Mouse (Mus musculus) intestine, embryonic 16.5 days (tissue): ENCODE measurements at regions not wholly inside any gene's neighbourhood (a gene's known extent, or its start where the extent isn't known, plus 50 kb on each side); places are given as distances from the start of the nearest gene placed in this dataset.

Source experiments
- ATAC-seq: fragments of 200-750 bp; cut with Nextera tagmentation; 2 replicates; pipeline ENCODE4 v1.8.0; 2017; ENCODE audit warnings: moderate TSS enrichment, moderate library complexity
- H3K27ac ChIP-seq: fragments of 300-500 bp; sonication (generic); 2 replicates; pipeline ENCODE4 v1.5.1; 2014; ENCODE audit warnings: mild to moderate bottlenecking, low read length
- H3K27me3 ChIP-seq: fragments of 300-500 bp; sonication (generic); replicated peaks from 2 replicates; pipeline ENCODE4 v1.6.1; 2014; ENCODE audit warnings: low read length, control low read depth, mixed read lengths; ENCODE audit not compliant: control insufficient read depth, insufficient read depth
- H3K36me3 ChIP-seq: fragments of 300-500 bp; sonication (generic); 2 replicates; pipeline ENCODE4 v1.6.1; 2014; ENCODE audit warnings: low read length, control low read depth; ENCODE audit not compliant: control insufficient read depth, insufficient read depth
- H3K4me1 ChIP-seq: fragments of 300-500 bp; sonication (generic); 2 replicates; pipeline ENCODE4 v1.6.1; 2014; ENCODE audit warnings: low read length, control low read depth, mixed read lengths; ENCODE audit not compliant: control insufficient read depth, insufficient read depth
- H3K4me2 ChIP-seq: fragments of 300-500 bp; sonication (generic); 2 replicates; pipeline ENCODE4 v1.6.1; 2014; ENCODE audit warnings: low read depth, low read length, control low read depth
- H3K4me3 ChIP-seq: fragments of 300-500 bp; sonication (generic); 2 replicates; pipeline ENCODE4 v1.5.1; 2014; ENCODE audit warnings: mild to moderate bottlenecking, low read length
- H3K9ac ChIP-seq: fragments of 300-500 bp; sonication (generic); 2 replicates; pipeline ENCODE4 v1.6.1; 2014; ENCODE audit warnings: low read depth, low read length
- H3K9me3 ChIP-seq: fragments of 300-500 bp; sonication (generic); 2 replicates; pipeline ENCODE4 v1.6.1; 2016; ENCODE audit warnings: low read length, control low read depth; ENCODE audit not compliant: control insufficient read depth
- WGBS: fragments of 180-500 bp; shearing (Covaris S2); extraction: QIAGEN DNeasy Blood & Tissue Kit; methylation state at CpG from one replicate; pipeline ENCODE4 v1.1.7; 2014; 5-methylcytosine and 5-hydroxymethylcytosine counted together

DNA sequence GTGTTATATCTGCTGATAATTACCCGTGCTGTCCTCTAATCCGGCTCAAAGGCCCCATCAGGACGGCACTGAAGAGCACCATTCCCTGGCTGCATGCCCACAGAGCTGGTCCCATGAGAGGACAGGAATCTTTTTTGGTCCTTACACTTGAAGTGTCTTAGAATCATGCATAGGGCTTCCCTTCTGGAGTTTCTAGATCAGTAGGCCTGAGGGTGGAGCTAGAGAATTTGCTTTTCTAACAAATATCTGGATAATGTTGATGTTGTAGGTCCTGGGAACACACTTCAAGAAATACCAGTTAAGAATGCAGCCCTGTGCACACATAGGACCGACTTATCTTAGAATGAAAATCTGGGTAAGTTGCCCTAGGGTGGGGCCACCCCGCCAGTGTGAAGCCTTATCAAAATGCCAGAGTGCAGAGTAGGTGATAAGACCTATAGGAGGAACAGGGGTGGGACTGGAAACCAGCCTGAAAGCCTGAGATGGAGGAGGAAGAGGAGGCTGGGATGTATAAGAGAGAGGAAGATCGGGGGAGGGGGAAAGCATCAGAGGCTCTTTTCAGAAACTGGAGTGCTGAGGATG, 111.2 kb downstream of the Bdh1 start:
- Histone ChIP-seq H3K36me3 (no peaks in the 10 kb centered on the region), H3K4me1 (peaks cover 13% of the 10 kb centered on the region), H3K27ac (no peak overlapping the region), H3K4me3 (no peak overlapping the region), H3K9ac (no peak overlapping the region), H3K27me3 (no peaks in the 10 kb centered on the region), H3K4me2 (no peak overlapping the region), H3K9me3 (no peaks in the 10 kb centered on the region)
- WGBS = 45% methylated on average over 6 of the region's 6 CpGs
- peak; percentile 91 for ATAC-seq

DNA sequence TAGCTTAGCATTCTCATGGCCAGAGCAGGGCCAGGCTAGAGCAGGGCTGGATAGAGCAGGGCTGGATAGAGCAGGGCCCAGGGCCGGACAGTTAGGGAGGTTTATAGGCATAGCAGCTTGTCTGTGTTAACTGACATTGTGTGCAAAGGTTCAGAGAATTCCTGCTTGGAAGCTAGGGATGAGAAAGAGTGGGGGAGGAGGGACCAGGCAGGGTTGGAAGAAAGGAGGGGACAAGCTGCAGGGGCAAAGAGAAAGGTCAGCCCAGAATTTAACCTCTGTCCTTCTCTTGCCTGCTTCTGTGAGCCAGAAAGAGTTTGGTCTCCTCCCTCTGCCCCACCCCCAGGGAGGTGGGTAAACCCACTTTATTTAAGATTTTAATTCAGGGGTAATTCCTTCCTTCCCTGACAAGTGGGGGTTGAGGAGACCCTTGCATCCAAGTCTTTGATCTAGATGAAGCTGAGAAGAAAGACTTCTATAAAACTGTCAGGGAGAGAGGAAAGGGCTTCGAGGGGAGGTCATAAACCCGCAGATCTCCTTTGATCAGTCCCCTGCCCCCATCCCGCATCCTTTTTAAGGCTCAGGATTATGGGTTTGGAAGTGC, 112.9 kb downstream of the Bdh1 start:
- no peak for ATAC-seq
- Histone ChIP-seq H3K36me3 (no peaks in the 10 kb centered on the region), H3K4me2 (no peak overlapping the region), H3K4me1 (peaks cover 13% of the 10 kb centered on the region), H3K4me3 (no peak overlapping the region), H3K9me3 (no peaks in the 10 kb centered on the region), H3K27ac (no peak overlapping the region), H3K27me3 (no peaks in the 10 kb centered on the region), H3K9ac (no peak overlapping the region)
- 38% methylated on average over 4 of the region's 4 CpGs for WGBS

DNA sequence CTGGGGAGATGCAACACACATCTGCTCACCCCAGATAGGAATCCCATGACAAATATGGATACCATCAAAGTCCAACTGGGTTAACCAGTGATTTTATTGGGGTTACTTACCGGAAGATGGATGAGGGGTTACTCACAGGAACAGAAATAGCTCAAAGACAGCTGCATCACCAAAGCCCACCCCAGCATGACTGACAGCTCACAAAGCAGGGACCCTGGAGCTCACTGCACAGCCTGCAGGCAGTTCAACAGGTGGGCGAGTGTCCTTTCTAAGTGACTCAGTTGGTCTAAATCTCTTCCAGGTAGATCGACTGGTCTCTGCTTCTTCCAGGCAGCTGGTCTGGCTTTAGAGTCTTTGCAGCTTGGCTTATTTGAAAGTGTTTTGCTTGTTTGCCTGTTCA, 114.2 kb downstream of the Bdh1 start:
- no peaks in the 10 kb centered on the region for H3K27me3 ChIP-seq
- no peak overlapping the region for H3K27ac ChIP-seq
- no peaks in the 10 kb centered on the region for H3K36me3 ChIP-seq
- no peak overlapping the region for H3K4me3 ChIP-seq
- no peak for ATAC-seq
- no peak overlapping the region for H3K4me2 ChIP-seq
- 90% methylated on average over 3 of the region's 3 CpGs for WGBS
- H3K4me1 ChIP-seq = peaks cover 13% of the 10 kb centered on the region
- no peak overlapping the region for H3K9ac ChIP-seq
- H3K9me3 ChIP-seq = no peaks in the 10 kb centered on the region

DNA sequence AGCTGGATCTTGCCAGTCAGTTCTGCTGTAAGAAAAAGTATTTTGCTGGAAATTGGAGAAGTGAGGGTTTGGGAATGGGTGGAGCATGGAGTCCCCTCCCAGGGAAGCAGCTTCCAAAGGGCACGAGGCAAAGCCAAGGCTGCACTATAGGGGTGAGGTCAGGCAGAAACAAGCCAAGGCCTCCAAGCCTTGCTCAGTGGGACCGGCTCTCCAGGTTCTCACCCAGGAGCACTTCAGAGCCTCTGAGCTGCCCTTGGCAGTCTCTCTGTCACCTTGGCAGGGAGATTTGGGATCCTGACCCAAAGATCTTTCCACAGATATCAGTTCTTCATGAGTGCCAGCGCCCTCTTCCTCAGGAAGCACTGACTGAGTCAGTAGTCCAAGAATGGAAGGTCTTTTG, 116.5 kb downstream of the Bdh1 start:
- Histone ChIP-seq H3K9ac (no peak overlapping the region), H3K27me3 (no peaks in the 10 kb centered on the region), H3K4me1 (peaks cover 3% of the 10 kb centered on the region; the same call in 1 of the 2 replicates), H3K9me3 (no peaks in the 10 kb centered on the region), H3K36me3 (no peaks in the 10 kb centered on the region), H3K4me3 (no peak overlapping the region), H3K4me2 (no peak overlapping the region), H3K27ac (no peak overlapping the region)
- ATAC-seq = no peak
- WGBS = 82% methylated on average over 3 of the region's 3 CpGs

DNA sequence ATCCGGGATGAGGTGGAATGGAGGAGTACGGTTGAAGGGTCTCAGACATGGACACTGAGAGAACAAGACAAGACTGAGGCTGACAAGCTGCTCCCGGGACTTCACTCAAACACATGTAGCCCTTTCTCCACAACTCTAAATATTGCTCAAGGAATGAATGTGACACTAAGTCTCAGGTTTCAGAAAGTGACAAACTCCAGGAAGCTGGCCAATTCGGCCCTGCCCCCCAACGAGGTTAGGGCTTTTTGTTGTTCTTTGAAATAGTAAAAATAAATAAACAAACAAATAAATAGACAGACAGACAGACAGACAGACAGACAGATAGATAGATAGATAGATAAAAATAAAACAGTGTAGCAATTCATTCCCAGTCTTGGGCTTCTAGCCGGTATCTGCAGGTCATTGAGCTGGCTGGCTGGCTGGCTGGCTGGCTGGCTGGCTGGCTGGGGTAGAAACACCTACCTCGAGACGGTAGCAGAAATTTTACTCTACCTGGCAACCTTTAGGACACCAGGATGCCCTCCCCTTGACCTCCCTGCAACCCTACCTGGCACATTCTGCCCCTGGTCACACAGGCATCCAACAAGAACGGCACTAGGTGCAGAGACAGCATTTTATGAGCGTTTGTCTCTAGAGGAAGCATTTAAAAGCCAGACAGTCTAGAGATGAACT, 119.6 kb upstream of the Dlg1 start:
- ATAC-seq = no peak
- Histone ChIP-seq H3K4me1 (peaks cover 12% of the 10 kb centered on the region), H3K9ac (no peak overlapping the region), H3K9me3 (no peaks in the 10 kb centered on the region), H3K36me3 (no peaks in the 10 kb centered on the region), H3K4me3 (no peak overlapping the region), H3K27me3 (peaks cover 7% of the 10 kb centered on the region; the same call in 1 of the 2 replicates), H3K4me2 (no peak overlapping the region), H3K27ac (no peak overlapping the region)
- 58% methylated on average over 10 of the region's 10 CpGs for WGBS

DNA sequence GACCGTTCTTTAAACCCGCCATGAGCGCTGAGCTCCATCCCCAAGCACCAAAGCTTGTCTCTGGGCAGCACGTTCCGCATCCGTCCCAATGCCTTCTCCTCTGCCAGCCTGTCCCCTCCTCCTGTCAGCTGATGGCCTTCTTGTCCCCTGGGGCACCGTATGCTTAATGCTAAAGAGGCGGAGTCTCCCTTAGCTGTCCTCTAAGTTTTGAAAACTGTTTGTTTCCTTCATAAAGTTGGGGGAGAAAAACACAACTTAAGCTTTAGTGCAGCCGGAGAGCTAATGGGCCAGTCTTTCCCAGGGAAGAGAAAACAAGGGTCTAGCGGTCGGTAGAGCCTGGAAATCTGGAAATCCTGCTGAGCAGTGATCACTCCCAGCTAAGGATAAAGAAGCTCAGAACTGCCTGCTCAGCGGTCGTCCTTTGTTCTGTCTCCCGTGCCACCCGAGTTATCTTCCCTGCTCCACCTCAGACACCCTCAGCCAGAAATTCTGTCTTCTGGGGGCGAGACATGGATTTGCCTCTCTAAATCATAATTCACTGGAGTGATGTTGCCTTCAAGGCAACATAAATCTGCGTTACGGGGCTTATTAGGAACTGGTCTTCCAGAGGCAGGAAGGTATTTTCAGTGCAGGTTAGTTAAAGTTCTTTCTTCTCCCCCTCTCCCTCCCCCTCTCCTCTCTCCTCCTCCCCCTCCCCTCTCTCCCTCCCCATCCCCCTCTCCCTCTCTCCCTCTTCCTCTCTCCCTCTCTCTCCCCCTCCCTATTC, 117.0 kb upstream of the Dlg1 start:
- peaks cover 12% of the 10 kb centered on the region for H3K4me1 ChIP-seq
- ATAC-seq = no peak
- peaks cover 7% of the 10 kb centered on the region; the same call in 1 of the 2 replicates for H3K27me3 ChIP-seq
- peak overlapping the region; percentile 46 for H3K4me2 ChIP-seq
- peak overlapping the region; percentile 32 for H3K9ac ChIP-seq
- no peak overlapping the region for H3K27ac ChIP-seq
- H3K36me3 ChIP-seq = no peaks in the 10 kb centered on the region
- no peaks in the 10 kb centered on the region for H3K9me3 ChIP-seq
- peak overlapping the region; percentile 23 for H3K4me3 ChIP-seq
- 7% methylated on average over 18 of the region's 18 CpGs for WGBS

DNA sequence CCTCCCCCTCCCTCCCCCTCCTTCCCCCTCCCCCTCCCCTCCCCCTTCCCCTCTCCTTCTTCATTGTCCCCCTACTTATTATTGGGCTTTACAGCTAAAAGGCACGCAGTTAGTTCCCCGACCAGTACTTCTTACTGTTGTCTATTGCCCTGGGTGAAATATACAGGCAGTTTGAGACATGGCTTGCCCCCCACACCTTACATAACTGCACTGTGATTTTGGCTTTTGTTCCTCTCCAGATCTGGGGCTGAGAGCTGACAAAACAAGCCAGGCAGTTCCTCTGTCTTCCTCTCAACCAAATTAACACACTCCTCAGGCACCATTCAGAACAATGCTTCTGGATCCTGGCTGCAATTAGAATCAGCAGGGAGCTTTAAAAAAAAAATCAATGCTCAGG, 116.4 kb upstream of the Dlg1 start:
- Histone ChIP-seq H3K9ac (no peak overlapping the region), H3K27ac (no peak overlapping the region), H3K36me3 (no peaks in the 10 kb centered on the region), H3K4me1 (peaks cover 12% of the 10 kb centered on the region), H3K9me3 (no peaks in the 10 kb centered on the region), H3K27me3 (peaks cover 7% of the 10 kb centered on the region; the same call in 1 of the 2 replicates), H3K4me3 (no peak overlapping the region), H3K4me2 (no peak overlapping the region)
- 19% methylated on average over 2 of the region's 2 CpGs for WGBS
- ATAC-seq = no peak

DNA sequence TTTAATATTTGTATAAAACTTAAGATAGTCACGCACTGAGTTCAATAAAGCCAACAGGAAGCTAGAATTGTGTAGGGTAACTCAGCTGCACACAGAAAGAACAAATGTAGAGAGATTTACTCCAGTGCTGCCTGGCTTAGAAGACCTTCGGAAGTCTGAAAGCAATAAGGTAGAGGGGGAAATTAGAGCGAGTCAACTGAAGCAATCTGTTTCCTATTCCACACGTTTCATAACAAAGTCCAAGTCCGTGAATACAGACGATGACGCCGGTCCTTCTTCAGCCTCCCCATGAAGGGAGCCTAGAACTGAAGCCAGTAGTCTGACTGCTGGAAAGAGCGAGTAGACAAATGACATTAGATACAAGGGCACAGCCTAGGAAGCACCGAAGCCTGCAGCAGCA, 115.9 kb upstream of the Dlg1 start:
- WGBS = 54% methylated on average over 10 of the region's 10 CpGs
- H3K9ac ChIP-seq = no peak overlapping the region
- H3K4me3 ChIP-seq = no peak overlapping the region
- H3K27ac ChIP-seq = no peak overlapping the region
- H3K27me3 ChIP-seq = peaks cover 7% of the 10 kb centered on the region; the same call in 1 of the 2 replicates
- peaks cover 12% of the 10 kb centered on the region for H3K4me1 ChIP-seq
- H3K36me3 ChIP-seq = no peaks in the 10 kb centered on the region
- H3K4me2 ChIP-seq = no peak overlapping the region
- no peaks in the 10 kb centered on the region for H3K9me3 ChIP-seq
- ATAC-seq = no peak

DNA sequence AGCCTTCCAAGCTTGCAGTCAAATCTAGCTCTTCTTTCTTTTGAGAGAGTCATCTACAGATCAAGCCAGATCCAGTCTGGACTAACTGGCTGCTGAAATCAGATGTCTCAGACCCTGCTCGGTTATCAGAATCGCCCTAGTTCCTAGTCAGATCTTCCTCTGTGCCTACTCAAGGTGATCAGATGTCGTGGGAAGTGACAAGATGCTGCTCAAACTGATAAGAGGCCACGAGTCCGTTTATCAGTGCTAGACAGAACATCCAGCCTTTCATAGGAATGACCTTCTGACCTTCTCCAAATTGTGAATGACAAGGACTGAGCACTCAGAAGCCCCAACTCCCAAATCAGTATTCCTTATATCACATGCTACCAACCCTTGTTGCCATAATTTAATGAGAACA, 113.3 kb upstream of the Dlg1 start:
- H3K4me2 ChIP-seq = no peak overlapping the region
- 80% methylated on average over 5 of the region's 5 CpGs for WGBS
- peaks cover 6% of the 10 kb centered on the region; the same call in 1 of the 2 replicates for H3K27me3 ChIP-seq
- no peaks in the 10 kb centered on the region for H3K36me3 ChIP-seq
- H3K4me1 ChIP-seq = peaks cover 12% of the 10 kb centered on the region
- no peak overlapping the region for H3K9ac ChIP-seq
- ATAC-seq = no peak
- H3K9me3 ChIP-seq = no peaks in the 10 kb centered on the region
- no peak overlapping the region for H3K4me3 ChIP-seq
- H3K27ac ChIP-seq = no peak overlapping the region
